Mouse (Mus musculus): ENCODE data around the gene Pih1d2. TPM values are rescaled to one million over a fixed set of nuclear protein-coding genes. Genes with fewer than 3 reads are reported as not detected.

Pih1d2 gene
- 1.8 and 2.3 TPM in 2 replicates for polyA plus RNA-seq (2012; rRNA removed)

DNA sequence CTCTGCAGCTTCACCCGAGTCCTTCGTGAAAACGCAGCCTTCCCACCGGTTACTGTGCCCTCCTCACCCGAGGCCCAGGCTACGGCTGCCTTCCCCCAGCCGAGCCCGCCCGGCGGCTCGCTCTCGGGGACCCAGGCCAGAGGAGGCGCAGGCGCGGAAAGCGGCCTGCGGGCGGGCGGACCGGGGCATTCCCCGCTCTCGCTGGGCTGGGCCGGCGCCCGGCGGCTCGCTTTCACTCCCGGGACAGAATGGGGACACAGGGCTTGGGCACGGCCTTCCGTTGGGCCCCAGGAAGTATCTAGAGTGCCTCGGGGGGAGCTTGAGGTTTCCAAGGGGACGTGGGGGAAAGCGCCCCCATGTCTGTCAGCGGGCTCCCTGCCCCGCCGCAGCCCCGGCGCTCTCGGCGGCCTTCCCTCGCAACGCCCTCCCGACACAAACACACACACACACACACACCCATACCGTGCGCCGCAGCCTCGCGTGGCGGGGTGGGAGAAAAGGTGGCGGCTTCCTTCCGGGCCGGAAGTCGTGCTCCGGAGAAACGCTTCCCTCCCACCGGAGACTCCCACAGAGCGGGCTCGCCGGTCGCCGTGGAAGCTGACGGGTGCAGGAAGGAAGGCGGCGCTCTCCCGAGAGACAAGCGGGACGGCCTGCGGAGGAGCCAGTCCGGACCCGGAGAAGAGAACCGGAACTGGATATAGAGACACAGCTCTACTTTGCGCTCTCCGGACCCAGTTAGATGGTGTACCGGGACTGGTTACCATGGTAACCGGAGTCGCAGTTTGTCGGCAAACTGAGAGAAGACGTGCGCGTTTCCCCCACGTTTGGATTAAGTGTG lies at the start of gene Pih1d2, which contains the start of gene Nkapd1:
Gene Pih1d2, plus strand, starts transcription at position 556 of the 838 bp plus-strand sequence.
Gene Nkapd1, minus strand, starts transcription at position 699 of the 838 bp plus-strand sequence.
- peak; percentile 43; the same call in 1 of the 2 replicates for TF ChIP-seq POLR2A (IDR thresholded peaks at IDR 0.05; ENCODE audit: borderline replicate concordance, insufficient read depth, low read length)
- TF ChIP-seq CTCF (IDR thresholded peaks at IDR 0.05; ENCODE audit: borderline replicate concordance, insufficient read depth, low read depth, low read length): no peak
- Histone ChIP-seq H3K4me3 (replicated peaks; ENCODE audit: insufficient read depth, low read depth, low read length) (peak within 1 kb of the TSS; percentile 83), H3K27me3 (ENCODE audit: control insufficient read depth, insufficient read depth, low read length) (no peaks in the 10 kb centered on the region), H3K4me1 (ENCODE audit: control insufficient read depth, insufficient read depth, low read length) (no peaks in the 10 kb centered on the region), H3K27ac (ENCODE audit: insufficient read depth, low read length) (peak within 1 kb of the TSS; percentile 72)
- DNase-seq: peak; percentile 88 to 94
- under 1% methylated on average over 81 of the region's 81 CpGs for WGBS

DNA sequence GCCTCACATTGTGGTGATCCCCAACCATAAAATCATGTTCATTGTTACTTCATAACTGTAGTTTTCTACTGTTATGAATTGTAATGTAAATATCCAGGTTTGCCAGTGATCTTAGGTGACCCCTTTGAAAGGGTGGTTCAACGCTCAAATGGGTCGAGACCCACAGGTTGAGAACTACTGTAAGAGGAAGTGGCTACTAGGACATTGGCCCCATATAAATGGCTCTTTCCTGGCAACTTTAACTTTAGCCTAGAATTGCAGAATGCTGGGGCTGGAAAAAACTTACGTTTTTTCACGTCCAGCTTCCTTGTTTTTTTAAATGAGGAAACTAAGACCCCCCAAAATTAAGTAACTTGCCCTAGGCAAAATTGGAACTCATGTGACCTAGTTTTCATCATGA lies 49.7 kb upstream of the Pih1d2 start:
- Histone ChIP-seq H3K27me3 (ENCODE audit: control insufficient read depth, insufficient read depth, low read length) (no peaks in the 10 kb centered on the region), H3K4me3 (replicated peaks; ENCODE audit: insufficient read depth, low read depth, low read length) (no peak overlapping the region), H3K4me1 (ENCODE audit: control insufficient read depth, insufficient read depth, low read length) (no peaks in the 10 kb centered on the region), H3K27ac (ENCODE audit: insufficient read depth, low read length) (no peak overlapping the region)
- TF ChIP-seq CTCF (IDR thresholded peaks at IDR 0.05; ENCODE audit: borderline replicate concordance, insufficient read depth, low read depth, low read length) (no peak), POLR2A (IDR thresholded peaks at IDR 0.05; ENCODE audit: borderline replicate concordance, insufficient read depth, low read length) (no peak)
- WGBS: 89% methylated on average over 4 of the region's 4 CpGs
- no peak for DNase-seq

DNA sequence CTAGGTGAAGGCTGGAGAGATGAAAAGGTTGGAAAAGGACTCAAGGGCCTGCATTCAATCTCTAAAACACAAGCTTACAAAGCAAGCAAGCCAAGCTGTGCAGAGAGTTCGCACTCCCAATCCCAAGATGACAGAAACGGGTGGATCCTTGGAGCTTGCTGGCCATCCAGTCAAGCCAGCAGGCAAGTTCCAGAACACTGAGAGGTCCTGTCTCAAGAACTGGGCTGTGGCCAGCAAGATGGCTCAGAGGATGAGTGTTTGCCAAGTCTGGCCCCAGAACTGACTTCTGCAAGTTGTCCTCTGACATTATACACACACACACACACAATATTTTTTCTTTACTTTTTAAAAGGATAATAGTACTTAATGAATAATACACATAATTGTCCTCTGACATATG lies 49.2 kb upstream of the Pih1d2 start:
- Histone ChIP-seq H3K4me1 (ENCODE audit: control insufficient read depth, insufficient read depth, low read length) (no peaks in the 10 kb centered on the region), H3K27me3 (ENCODE audit: control insufficient read depth, insufficient read depth, low read length) (no peaks in the 10 kb centered on the region), H3K27ac (ENCODE audit: insufficient read depth, low read length) (no peak overlapping the region), H3K4me3 (replicated peaks; ENCODE audit: insufficient read depth, low read depth, low read length) (no peak overlapping the region)
- WGBS: 40% methylated on average over 2 of the region's 2 CpGs
- DNase-seq: no peak
- TF ChIP-seq POLR2A (IDR thresholded peaks at IDR 0.05; ENCODE audit: borderline replicate concordance, insufficient read depth, low read length) (no peak), CTCF (IDR thresholded peaks at IDR 0.05; ENCODE audit: borderline replicate concordance, insufficient read depth, low read depth, low read length) (no peak)

GRCm38 (mm10) chr9:50569599-50570525 lies 47.3 kb upstream of the Pih1d2 start:
- no peak for DNase-seq
- Histone ChIP-seq H3K27me3 (ENCODE audit: control insufficient read depth, insufficient read depth, low read length) (no peaks in the 10 kb centered on the region), H3K4me1 (ENCODE audit: control insufficient read depth, insufficient read depth, low read length) (no peaks in the 10 kb centered on the region), H3K4me3 (replicated peaks; ENCODE audit: insufficient read depth, low read depth, low read length) (no peak overlapping the region), H3K27ac (ENCODE audit: insufficient read depth, low read length) (no peak overlapping the region)
- 76% methylated on average over 10 of the region's 10 CpGs for WGBS
- no peak for TF ChIP-seq CTCF (IDR thresholded peaks at IDR 0.05; ENCODE audit: borderline replicate concordance, insufficient read depth, low read depth, low read length)
- no peak for TF ChIP-seq POLR2A (IDR thresholded peaks at IDR 0.05; ENCODE audit: borderline replicate concordance, insufficient read depth, low read length)

DNA sequence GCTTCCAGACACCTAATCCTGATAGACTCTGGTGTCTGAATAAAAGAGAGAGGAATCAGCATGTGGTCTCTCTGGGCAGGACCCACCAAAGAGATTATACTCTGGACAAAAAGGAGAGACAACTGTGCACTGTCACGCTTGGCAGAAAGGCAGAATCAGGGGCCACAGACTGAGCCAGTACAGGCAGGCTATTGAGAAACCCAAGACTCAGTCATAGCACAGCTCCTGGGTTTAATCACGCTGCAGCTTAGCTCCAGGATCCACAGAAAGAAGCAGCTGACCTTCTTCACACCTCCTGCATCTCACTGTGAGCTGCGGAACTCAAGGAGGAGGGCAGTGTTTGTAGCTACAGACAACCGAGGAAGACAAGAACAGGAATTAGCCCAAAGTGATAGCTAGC lies 36.8 kb upstream of the Pih1d2 start:
- WGBS: 33% methylated on average over 4 of the region's 4 CpGs
- Histone ChIP-seq H3K4me3 (replicated peaks; ENCODE audit: insufficient read depth, low read depth, low read length) (no peak overlapping the region), H3K27ac (ENCODE audit: insufficient read depth, low read length) (no peak overlapping the region), H3K27me3 (ENCODE audit: control insufficient read depth, insufficient read depth, low read length) (no peaks in the 10 kb centered on the region), H3K4me1 (ENCODE audit: control insufficient read depth, insufficient read depth, low read length) (no peaks in the 10 kb centered on the region)
- DNase-seq: no peak
- TF ChIP-seq CTCF (IDR thresholded peaks at IDR 0.05; ENCODE audit: borderline replicate concordance, insufficient read depth, low read depth, low read length) (no peak), POLR2A (IDR thresholded peaks at IDR 0.05; ENCODE audit: borderline replicate concordance, insufficient read depth, low read length) (no peak)

GRCm38 (mm10) chr9:50585145-50585818 lies 31.8 kb upstream of the Pih1d2 start:
- Histone ChIP-seq H3K27ac (ENCODE audit: insufficient read depth, low read length) (no peak overlapping the region), H3K4me3 (replicated peaks; ENCODE audit: insufficient read depth, low read depth, low read length) (no peak overlapping the region), H3K4me1 (ENCODE audit: control insufficient read depth, insufficient read depth, low read length) (no peaks in the 10 kb centered on the region), H3K27me3 (ENCODE audit: control insufficient read depth, insufficient read depth, low read length) (no peaks in the 10 kb centered on the region)
- TF ChIP-seq CTCF (IDR thresholded peaks at IDR 0.05; ENCODE audit: borderline replicate concordance, insufficient read depth, low read depth, low read length): no peak
- no peak for TF ChIP-seq POLR2A (IDR thresholded peaks at IDR 0.05; ENCODE audit: borderline replicate concordance, insufficient read depth, low read length)
- 80% methylated on average over 6 of the region's 6 CpGs for WGBS
- DNase-seq: no peak

- Histone ChIP-seq H3K4me1 (ENCODE audit: control insufficient read depth, insufficient read depth, low read length) (no peaks in the 10 kb centered on the region), H3K27ac (ENCODE audit: insufficient read depth, low read length) (no peak overlapping the region), H3K4me3 (replicated peaks; ENCODE audit: insufficient read depth, low read depth, low read length) (no peak overlapping the region), H3K27me3 (ENCODE audit: control insufficient read depth, insufficient read depth, low read length) (no peaks in the 10 kb centered on the region)
- 70% methylated on average over 4 of the region's 4 CpGs for WGBS
- no peak for DNase-seq
- no peak for TF ChIP-seq CTCF (IDR thresholded peaks at IDR 0.05; ENCODE audit: borderline replicate concordance, insufficient read depth, low read depth, low read length)
- TF ChIP-seq POLR2A (IDR thresholded peaks at IDR 0.05; ENCODE audit: borderline replicate concordance, insufficient read depth, low read length): no peak
Measured at GRCm38 (mm10) chr9:50586955-50587354, 30.2 kb upstream of the Pih1d2 start.
